Mouse (Mus musculus) testis, adult 2 months (tissue): Measurements from ENCODE around the gene Unc119b.

Source experiments
- CTCF ChIP-seq: fragments of 200-500 bp; IDR thresholded peaks from 2 replicates; pipeline ENCODE4 v1.5.1; 2012; ENCODE audit warnings: low read depth, mild to moderate bottlenecking, inconsistent platforms, low read length, moderate library complexity; ENCODE audit not compliant: control insufficient read depth, insufficient read depth, insufficient replicate concordance
- POLR2A ChIP-seq: fragments of 200-500 bp; IDR thresholded peaks from 2 replicates; pipeline ENCODE4 v1.6.1; 2012; ENCODE audit warnings: low read depth, mild to moderate bottlenecking, inconsistent platforms, low read length, moderate library complexity; ENCODE audit not compliant: control insufficient read depth

GRCm38 (mm10) chr5:115151457-115151856 lies 16.7 kb upstream of the Unc119b start:
- TF ChIP-seq CTCF = no peak
- TF ChIP-seq POLR2A = no peak
